ENCODE assay signal across 8 mouse cellular contexts in the genomic region with DNA sequence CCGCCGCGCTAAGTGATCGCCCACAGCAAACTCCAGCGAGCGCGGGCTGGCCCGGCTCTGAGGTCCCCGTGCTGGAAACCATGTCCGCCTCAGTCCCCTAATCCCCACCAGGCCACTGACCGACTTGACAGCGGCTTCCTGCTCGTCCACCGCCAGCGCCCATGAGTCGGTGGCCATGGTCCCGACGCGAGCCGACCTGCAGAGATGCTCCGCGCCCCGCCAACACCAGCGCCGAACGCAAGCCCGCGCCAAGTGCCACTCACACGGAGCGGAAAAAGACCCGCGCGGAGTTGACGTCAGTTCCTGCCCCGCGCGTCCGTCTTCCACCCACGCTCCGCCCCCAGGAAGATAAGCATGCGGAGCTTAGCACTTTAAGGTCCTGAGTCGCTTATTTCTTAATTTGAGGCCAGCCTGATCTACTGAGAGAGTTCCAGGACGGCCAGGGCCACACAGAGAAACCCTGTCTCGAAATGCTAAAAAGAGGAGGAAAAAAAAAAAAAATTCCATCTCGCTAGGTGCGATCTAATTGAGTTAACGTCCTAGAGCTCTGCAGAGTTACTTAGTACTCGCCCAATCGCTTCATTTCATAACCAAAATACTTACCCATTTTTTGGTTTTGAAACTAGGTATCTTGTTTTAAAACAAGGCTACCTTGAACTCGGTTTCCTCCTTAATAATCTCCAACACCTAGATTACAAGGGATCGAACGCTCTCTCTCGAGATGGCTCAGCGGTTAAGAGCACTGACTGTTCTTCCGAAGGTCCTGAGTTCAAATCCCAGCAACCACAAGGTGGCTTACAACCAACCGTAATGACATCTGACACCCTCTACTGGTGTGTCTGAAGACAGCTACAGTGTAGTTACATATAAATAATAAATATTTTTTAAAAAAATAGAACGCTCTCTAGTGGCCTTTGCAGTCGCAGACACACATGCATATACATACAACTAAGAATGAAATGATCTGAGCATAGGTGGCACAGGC. TPM values are rescaled to one million over a fixed set of nuclear protein-coding genes. Genes with fewer than 3 reads are reported as not detected.
DNase-seq lines count a peak whose midpoint lies in the region; ATAC-seq and TF ChIP-seq lines count a peak whose summit lies in the region.

A gene (minus strand): TSS at position 254 of the 985 bp plus-strand sequence.

- peak within 1 kb of the TSS; percentile 77 for H3K4me2 ChIP-seq in hindbrain, postnatal 0 days (ENCODE audit: low read depth, low read length)

- H3K4me1 ChIP-seq in hindbrain, postnatal 0 days (ENCODE audit: insufficient read depth, low read length), result peaks cover 5% of the 10 kb centered on the region

- H3K27me3 ChIP-seq in hindbrain, postnatal 0 days (ENCODE audit: insufficient read depth, low read length), result no peaks in the 10 kb centered on the region

- peak; percentile 78 for DNase-seq in WW6 (ENCODE audit: low read depth, low spot score)
- peak; percentile 73 to 85 for DNase-seq in cerebellum, postnatal 4 days (ENCODE audit: low spot score in 2 of 2)
- DNase-seq in gastrocnemius, adult 2 months, result peak; percentile 92
- peak; percentile 95 for DNase-seq in hindbrain, postnatal 0 days (ENCODE audit: low spot score)
- peak; percentile 89 to 90 for DNase-seq in left cerebral cortex, adult 2 months (ENCODE audit: extremely low spot score in 1 of 2, low spot score in 2 of 2)
- peak; percentile 92 to 93 for DNase-seq in right cerebral cortex, adult 2 months (ENCODE audit: low spot score in 2 of 2)
- peak; percentile 90 for DNase-seq in urinary bladder, postnatal 14 days (ENCODE audit: low spot score)

- peak within 1 kb of the TSS; percentile 67 for H3K9ac ChIP-seq in hindbrain, postnatal 0 days (replicated peaks; ENCODE audit: low read length)

- 3% methylated on average over 58 of the region's 58 CpGs for WGBS in hindbrain, postnatal 0 days

- no peaks in the 10 kb centered on the region for H3K9me3 ChIP-seq in hindbrain, postnatal 0 days (ENCODE audit: low read length)

- peak within 1 kb of the TSS; percentile 81 for H3K4me3 ChIP-seq in gastrocnemius, adult 2 months
- peak within 1 kb of the TSS; percentile 75 for H3K4me3 ChIP-seq in hindbrain, postnatal 0 days (ENCODE audit: low read length)
- H3K4me3 ChIP-seq in left cerebral cortex, adult 2 months, result peak within 1 kb of the TSS; percentile 90

- H3K27ac ChIP-seq in gastrocnemius, adult 2 months, result peak within 1 kb of the TSS; percentile 91
- H3K27ac ChIP-seq in hindbrain, postnatal 0 days, result peak within 1 kb of the TSS; percentile 70
- peak within 1 kb of the TSS; percentile 78 for H3K27ac ChIP-seq in left cerebral cortex, adult 2 months

- ATAC-seq in hindbrain, postnatal 0 days, result peak; percentile 98
- peak; percentile 100 for ATAC-seq in megakaryocyte, adult 5-6 weeks (ENCODE audit: poor library complexity, severe bottlenecking)

- intact Hi-C loops in gastrocnemius, adult 2 months (cut with DNase I), result no loop called here
- intact Hi-C loops in left cerebral cortex, adult 2 months (cut with DNase I), result loop anchor here (5.0 to 10.0 kb wide), 2 partner anchors 151 to 253 kb away; a partner anchor contains a TSS

- H3K36me3 ChIP-seq in hindbrain, postnatal 0 days (ENCODE audit: insufficient read depth, low read length), result no peaks in the 10 kb centered on the region

- peak; percentile 58 for TF ChIP-seq CTCF in gastrocnemius, adult 2 months (IDR thresholded peaks at IDR 0.05)
- peak; percentile 57 for TF ChIP-seq CTCF in hindbrain, postnatal 0 days (IDR thresholded peaks at IDR 0.05; ENCODE audit: low read depth)
- peak; percentile 53 for TF ChIP-seq CTCF in left cerebral cortex, adult 2 months (IDR thresholded peaks at IDR 0.05)

RNA-seq across cellular contexts. Expression of the gene that starts here (rescaled TPM):
- total RNA-seq in gastrocnemius, adult 2 months (2021), result 10 to 100 TPM; 29.4 to 30.2 TPM
- total RNA-seq in hindbrain, postnatal 0 days (2014; rRNA removed), result 30.9 and 35.1 TPM in 2 replicates
- polyA plus RNA-seq in hindbrain, postnatal 0 days (2015; fragmentation: Nextera tagmentation; extraction: Ambion mirVana), result 10.8 and 10.9 TPM in 2 replicates
- total RNA-seq in left cerebral cortex, adult 2 months (2021), result 10 to 100 TPM; 26.8 to 26.9 TPM
- total RNA-seq in megakaryocyte, adult 5-6 weeks (2015), result 41.4 and 44.5 TPM in 2 replicates
- total RNA-seq in megakaryocyte, adult 5-6 weeks (2017), result 22.4 and 32.5 TPM in 2 replicates

Comparison
In these comparisons a context has a peak if more than half of its experiments do, and no peak if none do; other contexts are left out.
1. Peak in every context shown above with its lines: DNase-seq, ATAC-seq, H3K4me3 ChIP-seq and H3K27ac ChIP-seq.